Mouse (Mus musculus) hindbrain, embryonic 16.5 days (tissue): ENCODE data around the gene Sh2d7. TPM values are rescaled to one million over a fixed set of nuclear protein-coding genes. Genes with fewer than 3 reads are reported as not detected.
"Not testable (repeated sequence)": the region's sequence is repeated elsewhere in the genome, so short reads cannot be mapped to it uniquely, and the experiment has no call there.

Source experiments
- ATAC-seq: fragments of 200-750 bp; cut with Nextera tagmentation; 2 replicates; pipeline ENCODE4 v1.8.0; 2017; ENCODE audit warnings: moderate TSS enrichment, moderate library complexity
- H3K27ac ChIP-seq: fragments of 300-500 bp; sonication (generic); 2 replicates; pipeline ENCODE4 v1.5.1; 2014; ENCODE audit warnings: low read depth, mild to moderate bottlenecking, control low read depth, low read length, moderate library complexity
- H3K27me3 ChIP-seq: fragments of 300-500 bp; sonication (generic); replicated peaks from 2 replicates; pipeline ENCODE4 v1.6.1; 2014; ENCODE audit warnings: low read length; ENCODE audit not compliant: control insufficient read depth, insufficient read depth
- H3K36me3 ChIP-seq: fragments of 300-500 bp; sonication (generic); 2 replicates; pipeline ENCODE4 v1.6.1; 2014; ENCODE audit warnings: mild to moderate bottlenecking, low read length, moderate library complexity, mixed read lengths; ENCODE audit not compliant: control insufficient read depth, insufficient read depth
- H3K4me1 ChIP-seq: fragments of 300-500 bp; sonication (generic); 2 replicates; pipeline ENCODE4 v1.6.1; 2014; ENCODE audit warnings: low read depth, low read length; ENCODE audit not compliant: control insufficient read depth, insufficient read depth
- H3K4me2 ChIP-seq: fragments of 300-500 bp; sonication (generic); 2 replicates; pipeline ENCODE4 v1.6.1; 2014; ENCODE audit warnings: mild to moderate bottlenecking, low read length, control low read depth, moderate library complexity
- H3K4me3 ChIP-seq: fragments of 300-500 bp; sonication (generic); 2 replicates; pipeline ENCODE4 v1.5.1; 2014; ENCODE audit warnings: mild to moderate bottlenecking, low read length, control low read depth, moderate library complexity
- H3K9ac ChIP-seq: fragments of 300-500 bp; sonication (generic); 2 replicates; pipeline ENCODE4 v1.6.1; 2014; ENCODE audit warnings: low read depth, mild to moderate bottlenecking, control low read depth, low read length, moderate library complexity
- H3K9me3 ChIP-seq: fragments of 300-500 bp; sonication (generic); 2 replicates; pipeline ENCODE4 v1.6.1; 2014; ENCODE audit warnings: mild to moderate bottlenecking, low read length, moderate library complexity; ENCODE audit not compliant: control insufficient read depth
- WGBS: fragments of 180-500 bp; shearing (Covaris S2); extraction: QIAGEN DNeasy Blood & Tissue Kit; methylation state at CpG from one replicate; pipeline ENCODE4 v1.1.7; 2014; 5-methylcytosine and 5-hydroxymethylcytosine counted together
- polyA plus RNA-seq: library from polyadenylated mRNA; unstranded; fragments of >200 nt; fragmentation: Nextera tagmentation; extraction: Ambion mirVana; gene quantifications from 2 replicates; pipeline ENCODE4 v1.2.1, GENCODE M21; 2015

The Sh2d7 gene
- polyA plus RNA-seq, 1 experiment from 2014 or later: 0.05 TPM

DNA sequence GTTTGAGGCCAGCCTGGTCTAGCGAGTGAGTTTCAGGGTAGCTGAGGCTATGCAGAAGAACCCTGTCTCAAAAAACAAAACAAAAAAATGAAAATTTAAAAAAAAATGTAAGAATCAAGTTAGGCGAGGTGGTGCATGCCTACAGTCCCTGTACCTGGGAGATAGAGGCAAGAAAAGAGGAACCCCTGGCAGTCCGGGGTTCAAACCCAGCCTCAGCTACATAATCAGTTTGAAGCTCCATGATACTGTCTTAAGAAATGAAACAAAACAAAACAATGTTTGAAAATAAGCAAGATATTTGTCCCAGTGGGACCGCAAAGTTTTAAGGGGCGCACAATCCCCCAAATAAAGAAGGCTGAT is 47.0 kb downstream of the Sh2d7 start:
- H3K4me3 ChIP-seq: peak overlapping the region; percentile 98
- peaks cover 5% of the 10 kb centered on the region for H3K36me3 ChIP-seq
- ATAC-seq: no peak
- peak overlapping the region; percentile 88 for H3K4me2 ChIP-seq
- H3K9ac ChIP-seq: peak overlapping the region; percentile 56
- no peaks in the 10 kb centered on the region for H3K9me3 ChIP-seq
- peaks cover 15% of the 10 kb centered on the region for H3K4me1 ChIP-seq
- H3K27me3 ChIP-seq: no peaks in the 10 kb centered on the region
- 0 out of 2 replicates have a peak overlapping the region, but pooled peaks have one; percentile 4 for H3K27ac ChIP-seq
- WGBS: 33% methylated on average over 5 of the region's 5 CpGs

DNA sequence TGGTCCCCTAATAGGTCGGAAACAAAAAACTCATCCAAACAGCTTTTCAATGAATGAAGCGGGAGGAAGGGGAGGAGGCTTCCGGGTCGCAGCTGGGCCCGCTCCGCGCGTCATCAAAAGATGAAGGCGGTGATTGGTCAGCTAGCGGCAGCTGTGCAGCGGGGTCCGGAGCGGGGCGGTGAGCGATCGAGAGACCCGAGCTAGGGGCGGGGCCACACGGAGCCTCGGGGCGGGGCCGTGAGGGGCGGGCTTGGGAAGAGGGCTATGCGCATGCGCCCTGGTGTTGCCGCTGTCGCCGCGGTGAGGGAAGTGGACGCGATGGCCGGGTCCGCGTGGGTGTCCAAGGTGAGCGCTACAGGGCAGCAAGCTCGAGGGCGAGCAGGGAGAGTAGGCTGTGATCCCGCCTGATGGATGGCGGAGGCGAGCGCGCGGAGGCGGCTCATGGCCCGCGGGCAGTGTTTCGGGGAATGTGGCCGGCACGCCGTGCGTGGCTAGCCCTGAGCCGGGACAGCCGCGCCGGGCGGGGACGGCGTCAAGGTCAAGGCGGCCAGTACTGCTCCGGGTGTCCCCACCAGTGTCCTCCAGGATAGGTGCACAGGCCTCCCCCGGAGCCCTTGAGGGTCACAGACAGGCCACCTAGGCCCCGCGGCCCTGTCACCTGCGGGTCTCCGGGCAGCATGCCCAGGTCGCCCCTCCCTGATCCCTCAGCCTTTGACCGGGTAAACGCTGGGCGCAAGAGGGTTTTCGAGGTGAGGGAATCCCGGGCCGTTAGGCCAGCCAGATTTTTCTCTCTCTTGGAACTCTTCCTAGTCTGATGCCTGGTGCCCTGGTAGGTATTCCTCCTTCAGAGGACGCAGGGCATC is 47.6 kb downstream of the Sh2d7 start, which contains the start of gene Idh3a:
Gene Idh3a (plus strand): TSS at position 136 of the 863 bp plus-strand sequence.
- Histone ChIP-seq H3K4me2 (peak within 1 kb of the TSS; percentile 88), H3K9ac (peak within 1 kb of the TSS; percentile 97), H3K36me3 (peaks cover 8% of the 10 kb centered on the region), H3K4me1 (peaks cover 15% of the 10 kb centered on the region), H3K9me3 (no peaks in the 10 kb centered on the region), H3K27me3 (no peaks in the 10 kb centered on the region), H3K4me3 (peak within 1 kb of the TSS; percentile 98), H3K27ac (peak within 1 kb of the TSS; percentile 72)
- 0% methylated on average over 55 of the region's 73 CpGs for WGBS
- peak; percentile 99 for ATAC-seq

- no peaks in the 10 kb centered on the region for H3K27me3 ChIP-seq
- no peak overlapping the region; the same call in 1 of the 2 replicates for H3K4me3 ChIP-seq
- no peak overlapping the region; the same call in 1 of the 2 replicates for H3K9ac ChIP-seq
- H3K9me3 ChIP-seq: no peaks in the 10 kb centered on the region
- peaks cover 15% of the 10 kb centered on the region for H3K4me1 ChIP-seq
- peak overlapping the region; percentile 88 for H3K4me2 ChIP-seq
- H3K36me3 ChIP-seq: peaks cover 14% of the 10 kb centered on the region
- no peak overlapping the region for H3K27ac ChIP-seq
- no peak for ATAC-seq
- WGBS: 76% methylated on average over 4 of the region's 4 CpGs
Observed at GRCm38 (mm10) chr9:54587863-54588262, 49.1 kb downstream of the Sh2d7 start.

DNA sequence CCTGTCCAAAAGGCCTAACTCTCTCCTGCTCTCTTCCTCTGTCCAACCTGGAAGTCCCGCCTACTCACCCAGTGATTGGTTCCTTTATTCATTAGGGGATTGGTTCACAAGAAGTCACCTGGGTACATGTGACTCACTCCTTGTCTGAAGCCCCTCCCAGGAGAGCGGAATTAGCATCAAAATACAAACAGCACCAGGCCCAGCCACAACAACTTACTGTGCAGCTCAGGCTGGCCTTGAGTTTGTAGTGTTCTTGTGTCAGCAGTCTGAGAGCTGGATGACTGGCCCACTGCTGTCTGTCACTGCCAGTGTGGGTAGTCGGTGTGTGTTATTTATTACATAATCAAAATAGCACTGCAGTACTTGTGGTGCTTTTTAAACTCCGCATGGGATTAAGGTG is 54.9 kb downstream of the Sh2d7 start:
- peaks cover 57% of the 10 kb centered on the region for H3K36me3 ChIP-seq
- not testable (repeated sequence) for H3K4me3 ChIP-seq, H3K27ac ChIP-seq, H3K27me3 ChIP-seq, H3K9ac ChIP-seq, H3K4me2 ChIP-seq, H3K9me3 ChIP-seq, H3K4me1 ChIP-seq, ATAC-seq
- 73% methylated on average over 4 of the region's 4 CpGs for WGBS

Other genes with a start within 250 kb of the Sh2d7 start
- 52.8 and 65.4 TPM in 2 replicates for gene Dmxl2, start 37.4 kb upstream of the Sh2d7 start, polyA plus RNA-seq
- 61.7 and 78.6 TPM in 2 replicates for gene Cib2, start 21.2 kb downstream of the Sh2d7 start, polyA plus RNA-seq
- gene Idh3a, start 47.4 kb downstream of the Sh2d7 start, polyA plus RNA-seq: 164 and 191 TPM in 2 replicates
- 48.7 and 59.8 TPM in 2 replicates for gene Acsbg1, start 122.9 kb downstream of the Sh2d7 start, polyA plus RNA-seq
- gene Dnaja4, start 159.9 kb downstream of the Sh2d7 start, polyA plus RNA-seq: 9.1 and 10.0 TPM in 2 replicates
- 90.1 and 93.3 TPM in 2 replicates for gene Wdr61, start 195.5 kb downstream of the Sh2d7 start, polyA plus RNA-seq
- gene Crabp1, start 225.8 kb downstream of the Sh2d7 start, polyA plus RNA-seq: 225 and 236 TPM in 2 replicates